Mouse (Mus musculus) brain, embryonic 14.5 days (tissue): Measurements from ENCODE around the gene Axin2.

ENCODE experiments used
- CTCF ChIP-seq: fragments of 200-500 bp; IDR thresholded peaks from 2 replicates; pipeline ENCODE4 v1.5.1; 2012; ENCODE audit warnings: inconsistent platforms, mild to moderate bottlenecking, moderate library complexity, borderline replicate concordance; ENCODE audit not compliant: insufficient read depth, insufficient read length; ENCODE audit errors: extremely low read depth
- POLR2A ChIP-seq: fragments of 200-500 bp; IDR thresholded peaks from 2 replicates; pipeline ENCODE4 v1.6.1; 2012; ENCODE audit warnings: mild to moderate bottlenecking, inconsistent platforms, borderline replicate concordance; ENCODE audit not compliant: poor library complexity, insufficient read depth, insufficient read length, severe bottlenecking; ENCODE audit errors: extremely low read depth

- TF ChIP-seq CTCF (no peak), POLR2A (no peak)
Measured at GRCm38 (mm10) chr11:108925826-108926225, 5.7 kb downstream of the Axin2 start.
